Mouse (Mus musculus): ENCODE measurements at regions not wholly inside any gene's neighbourhood (a gene's known extent, or its start where the extent isn't known, plus 50 kb on each side); places are given as distances from the start of the nearest gene placed in this dataset.
A peak's percentile ranks its signal among the peaks of the same experiment; 100 is the strongest.
"Not testable (repeated sequence)": the region's sequence is repeated elsewhere in the genome, so short reads cannot be mapped to it uniquely, and the experiment has no call there.

GRCm38 (mm10) chr1:18058211-18058971 is 87.3 kb downstream of the Crisp4 start:
- no peak for DNase-seq

GRCm38 (mm10) chr1:18057646-18058210 is 88.0 kb downstream of the Crisp4 start:
- DNase-seq: no peak

- DNase-seq: not testable (repeated sequence)
Measured at GRCm38 (mm10) chr1:18057003-18057402, 88.7 kb downstream of the Crisp4 start.

DNA sequence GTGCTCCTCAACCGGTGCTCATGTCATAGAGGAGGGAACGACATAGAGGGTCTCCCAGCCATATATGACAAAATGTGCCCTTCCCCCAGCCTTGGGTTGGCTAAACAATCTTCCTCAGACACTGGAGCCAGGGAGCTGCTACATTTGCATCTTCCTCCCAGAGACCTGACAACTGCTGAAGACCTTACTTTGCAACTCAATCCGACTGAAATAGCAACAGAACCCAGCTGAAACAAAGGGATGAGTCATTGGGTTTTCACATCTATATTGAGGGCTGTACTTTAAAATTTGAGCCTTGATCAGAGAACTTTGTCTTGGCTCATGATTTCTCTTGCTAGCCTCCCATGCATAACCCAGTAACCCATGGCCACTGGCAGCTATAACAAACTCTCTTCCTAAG is 115.5 kb downstream of the Crisp4 start:
- DNase-seq: no peak

DNA sequence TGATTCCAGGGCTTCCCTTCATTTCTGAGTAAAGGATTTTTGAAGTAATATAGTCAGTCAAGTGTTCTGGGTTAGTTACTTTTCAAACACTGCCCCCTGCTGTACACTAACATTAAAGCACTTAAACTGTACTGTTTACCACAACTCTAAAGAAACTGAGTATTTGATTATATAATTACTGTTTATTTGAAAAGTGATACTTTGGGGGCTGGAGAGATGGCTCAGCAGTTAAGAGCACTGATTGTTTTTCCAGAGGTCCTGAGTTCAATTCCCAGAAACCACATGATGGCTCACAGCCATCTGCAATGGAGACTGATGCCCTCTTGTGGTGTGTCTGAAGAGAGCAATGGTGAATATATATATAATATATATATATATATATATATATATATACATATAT is 132.8 kb downstream of the Crisp4 start:
- DNase-seq: peak in 1 of 2 experiments; percentile 4

- peak in 1 of 2 experiments; percentile 17 for DNase-seq
Measured at GRCm38 (mm10) chr1:17980604-17981003, 165.1 kb downstream of the Crisp4 start.

- no peak for DNase-seq
Measured at GRCm38 (mm10) chr1:17978086-17978485, 167.6 kb downstream of the Crisp4 start.

GRCm38 (mm10) chr1:17956881-17957280 is 188.8 kb downstream of the Crisp4 start:
- DNase-seq: not testable (repeated sequence)

DNA sequence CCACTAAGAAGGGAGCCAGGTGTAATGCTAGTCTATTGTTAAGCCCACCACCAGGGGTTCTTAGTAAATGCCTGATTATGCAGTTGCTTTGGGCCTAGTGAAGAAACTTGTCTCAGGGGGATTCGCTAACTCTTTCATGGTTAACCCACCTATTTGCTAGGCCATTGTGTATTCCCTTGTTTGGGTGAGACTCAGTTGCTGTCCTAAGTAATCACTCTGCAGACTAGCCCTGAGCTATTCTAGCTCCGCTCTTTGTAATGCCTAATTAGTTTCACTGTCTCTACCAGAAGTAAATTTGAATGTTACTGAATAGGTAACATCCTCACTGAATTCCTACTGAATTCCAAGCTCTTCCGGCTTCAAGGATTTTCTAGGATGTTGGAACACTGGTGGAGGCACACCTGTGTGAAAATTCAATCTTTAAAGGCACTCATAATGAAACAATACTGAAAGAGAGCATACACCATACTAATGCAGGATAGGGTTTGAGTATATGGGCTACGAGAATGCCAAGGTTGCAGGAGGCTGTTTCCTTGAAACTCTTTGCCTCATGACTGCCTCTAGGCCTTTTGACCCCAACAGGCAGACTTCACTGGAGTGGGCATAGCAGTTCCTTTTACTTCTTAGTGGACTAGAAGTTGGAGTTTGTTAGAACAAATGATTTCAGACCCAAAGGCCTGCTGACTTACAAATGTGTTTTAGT is 213.4 kb downstream of the Crisp4 start:
- not testable (repeated sequence) for DNase-seq

Data from kidney, adult 8-10 months (tissue).